Mouse (Mus musculus) neural tube, embryonic 15.5 days (tissue): ENCODE results near the gene Pqbp1. TPM values are rescaled to one million over a fixed set of nuclear protein-coding genes. Genes with fewer than 3 reads are reported as not detected.
"Not testable (repeated sequence)": the region's sequence is repeated elsewhere in the genome, so short reads cannot be mapped to it uniquely, and the experiment has no call there.

Experiments
- ATAC-seq: fragments of 200-750 bp; cut with Nextera tagmentation; 2 replicates; pipeline ENCODE4 v1.8.0; 2017; ENCODE audit warnings: mild to moderate bottlenecking, moderate TSS enrichment, moderate library complexity; ENCODE audit not compliant: low FRiP score
- H3K27ac ChIP-seq: fragments of 300-500 bp; sonication (generic); replicated peaks from 2 replicates; pipeline ENCODE4 v1.5.1; 2015; ENCODE audit warnings: mild to moderate bottlenecking, inconsistent platforms
- H3K27me3 ChIP-seq: fragments of 300-500 bp; sonication (generic); replicated peaks from 2 replicates; pipeline ENCODE4 v1.6.1; 2015; ENCODE audit warnings: inconsistent platforms
- H3K36me3 ChIP-seq: fragments of 300-500 bp; sonication (generic); 2 replicates; pipeline ENCODE4 v1.6.1; 2015; ENCODE audit warnings: inconsistent platforms
- H3K4me1 ChIP-seq: fragments of 300-500 bp; sonication (generic); 2 replicates; pipeline ENCODE4 v1.6.1; 2015; ENCODE audit warnings: inconsistent platforms
- H3K4me2 ChIP-seq: fragments of 300-500 bp; sonication (generic); 2 replicates; pipeline ENCODE4 v1.6.1; 2015; ENCODE audit warnings: inconsistent platforms, mild to moderate bottlenecking, moderate library complexity
- H3K4me3 ChIP-seq: fragments of 300-500 bp; sonication (generic); replicated peaks from 2 replicates; pipeline ENCODE4 v1.5.1; 2015; ENCODE audit warnings: mild to moderate bottlenecking, inconsistent platforms
- H3K9ac ChIP-seq: fragments of 300-500 bp; sonication (generic); replicated peaks from 2 replicates; pipeline ENCODE4 v1.6.1; 2015; ENCODE audit warnings: mild to moderate bottlenecking, inconsistent platforms
- H3K9me3 ChIP-seq: fragments of 300-500 bp; sonication (generic); replicated peaks from 2 replicates; pipeline ENCODE4 v1.6.1; 2016; ENCODE audit warnings: inconsistent platforms
- WGBS: fragments of 180-500 bp; shearing (Covaris S2); methylation state at CpG from one replicate; pipeline ENCODE4 v1.1.7; 2015; ENCODE audit warnings: mixed read lengths; 5-methylcytosine and 5-hydroxymethylcytosine counted together
- polyA plus RNA-seq: library from polyadenylated mRNA; unstranded; fragments of >200 nt; fragmentation: Nextera tagmentation; extraction: Ambion mirVana; gene quantifications from 2 replicates; pipeline ENCODE4 v1.2.1, GENCODE M21; 2015

The Pqbp1 gene
- polyA plus RNA-seq, 1 experiment from 2014 or later = 201 TPM

DNA sequence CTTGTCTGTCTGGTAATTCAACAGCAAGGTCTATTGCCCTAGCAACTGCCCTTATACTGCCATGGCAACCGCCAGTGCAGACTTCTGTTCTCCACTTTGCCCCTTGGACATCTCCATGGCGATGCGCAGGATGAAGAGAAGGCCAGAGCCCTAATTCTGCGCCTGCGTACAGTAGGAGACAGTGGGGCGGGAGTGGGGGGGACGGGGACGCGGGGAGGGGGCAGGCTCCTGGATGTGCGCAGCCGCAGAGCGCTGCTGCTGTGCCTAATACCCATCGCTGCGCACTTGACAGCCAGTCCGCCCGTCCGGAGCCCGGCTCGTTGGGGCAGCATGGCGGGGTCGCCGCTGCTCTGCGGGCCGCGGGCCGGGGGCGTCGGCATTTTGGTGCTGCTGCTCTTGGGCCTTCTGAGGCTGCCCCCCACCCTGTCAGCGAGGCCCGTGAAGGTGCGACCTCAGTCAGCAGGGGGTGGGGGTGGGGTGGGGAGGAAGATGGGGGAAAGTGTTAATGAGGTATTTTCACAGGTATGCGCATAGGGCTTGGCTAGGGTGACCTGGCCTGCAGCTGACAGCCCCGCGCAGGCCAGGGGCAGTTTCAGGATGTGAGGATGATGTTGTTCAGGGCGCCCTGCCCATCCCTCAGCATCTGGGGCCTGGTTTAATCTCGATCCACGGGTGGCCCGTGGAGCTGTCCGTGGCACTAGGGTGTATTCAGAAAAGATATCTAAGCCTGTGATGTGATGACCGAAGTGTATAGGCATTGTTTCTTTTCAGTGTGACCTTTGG lies 20.7 kb upstream of the Pqbp1 start, which contains the start of gene Pcsk1n:
TSS of gene Pcsk1n (plus strand) at position 222 of the 783 bp plus-strand sequence.
- peak; percentile 91 for ATAC-seq

DNA sequence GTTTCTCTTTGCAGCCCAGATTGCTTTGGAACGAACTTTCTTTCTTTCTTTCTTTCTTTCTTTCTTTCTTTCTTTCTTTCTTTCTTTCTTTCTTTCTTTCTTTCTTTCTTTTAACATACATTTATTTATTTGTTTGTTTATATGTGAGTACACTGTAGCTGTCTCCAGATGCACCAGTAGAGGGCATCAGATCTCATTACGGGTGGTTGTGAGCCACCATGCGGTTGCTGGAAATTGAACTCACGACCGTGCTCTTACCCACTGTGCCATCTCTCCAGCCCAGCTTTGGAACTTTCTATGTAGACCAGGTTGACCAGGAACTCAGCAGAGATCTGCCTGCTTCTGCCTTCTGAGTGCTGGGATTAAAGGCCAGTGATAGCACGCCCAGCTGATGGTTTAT lies 18.9 kb upstream of the Pqbp1 start:
- WGBS = 75% methylated on average over 6 of the region's 6 CpGs
- H3K9me3 ChIP-seq, H3K4me2 ChIP-seq, H3K9ac ChIP-seq, H3K4me3 ChIP-seq, ATAC-seq, H3K27ac ChIP-seq, H3K4me1 ChIP-seq, H3K27me3 ChIP-seq, H3K36me3 ChIP-seq: not testable (repeated sequence)

More for the DNA sequence above, 20.7 kb upstream of the Pqbp1 start, which contains the start of gene Pcsk1n:
- Histone ChIP-seq H3K9ac (peak within 1 kb of the TSS; percentile 58), H3K9me3 (no peaks in the 10 kb centered on the region), H3K27ac (peak within 1 kb of the TSS; percentile 79), H3K27me3 (no peaks in the 10 kb centered on the region), H3K4me2 (peak within 1 kb of the TSS; percentile 65), H3K4me1 (peaks cover 11% of the 10 kb centered on the region), H3K36me3 (no peaks in the 10 kb centered on the region), H3K4me3 (peak within 1 kb of the TSS; percentile 51)
- 17% methylated on average over 39 of the region's 40 CpGs for WGBS

DNA sequence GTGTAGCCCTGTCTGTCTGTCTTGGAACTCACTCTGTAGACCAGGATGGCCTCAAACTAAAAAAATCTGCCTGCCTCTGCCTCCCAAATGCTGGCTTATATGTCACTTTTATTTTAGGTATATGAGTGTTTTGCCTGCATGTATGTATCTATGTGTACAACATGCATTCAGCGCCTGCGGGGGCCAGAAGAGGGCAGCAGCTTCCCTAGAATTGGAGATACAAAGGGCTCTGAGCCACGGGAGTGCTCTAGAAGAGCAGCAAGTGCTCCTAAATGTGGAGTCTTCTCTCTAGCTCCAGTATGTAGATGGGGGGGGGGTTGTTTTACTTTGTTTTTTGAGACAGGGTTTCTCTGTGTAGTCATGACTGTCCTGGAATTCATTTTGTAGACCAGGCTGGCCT lies 16.6 kb upstream of the Pqbp1 start:
- H3K9me3 ChIP-seq, H3K36me3 ChIP-seq, H3K27ac ChIP-seq, ATAC-seq, H3K9ac ChIP-seq, H3K4me3 ChIP-seq, H3K4me1 ChIP-seq, H3K4me2 ChIP-seq, H3K27me3 ChIP-seq: not testable (repeated sequence)
- 19% methylated on average over 3 of the region's 3 CpGs for WGBS

DNA sequence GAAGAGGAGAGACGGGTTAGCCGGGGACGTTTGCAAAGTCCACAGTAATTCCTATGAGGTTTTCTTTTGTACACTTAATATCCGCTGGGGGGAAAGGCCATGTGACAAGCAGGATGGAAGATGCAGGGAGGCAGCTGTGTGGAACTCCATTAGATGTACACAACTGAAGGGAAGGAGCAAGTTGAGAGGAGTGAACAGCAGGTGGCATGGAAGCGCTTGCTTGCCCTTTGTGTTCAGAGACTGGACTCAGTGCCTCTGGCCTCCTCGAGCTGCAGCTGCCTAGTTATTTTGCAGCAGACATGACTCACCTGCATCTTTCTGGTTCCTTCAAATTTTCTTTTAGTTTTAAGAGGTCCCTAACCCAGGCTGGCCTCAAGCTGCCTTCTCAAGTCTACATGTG lies 11.4 kb upstream of the Pqbp1 start:
- 56% methylated on average over 6 of the region's 6 CpGs for WGBS
- ATAC-seq = no peak
- H3K9ac ChIP-seq = no peak overlapping the region
- H3K4me2 ChIP-seq = no peak overlapping the region
- H3K4me1 ChIP-seq = no peaks in the 10 kb centered on the region
- no peak overlapping the region for H3K4me3 ChIP-seq
- H3K27ac ChIP-seq = no peak overlapping the region
- H3K9me3 ChIP-seq = no peaks in the 10 kb centered on the region
- H3K36me3 ChIP-seq = peaks cover 6% of the 10 kb centered on the region; the same call in 1 of the 2 replicates
- no peaks in the 10 kb centered on the region for H3K27me3 ChIP-seq

DNA sequence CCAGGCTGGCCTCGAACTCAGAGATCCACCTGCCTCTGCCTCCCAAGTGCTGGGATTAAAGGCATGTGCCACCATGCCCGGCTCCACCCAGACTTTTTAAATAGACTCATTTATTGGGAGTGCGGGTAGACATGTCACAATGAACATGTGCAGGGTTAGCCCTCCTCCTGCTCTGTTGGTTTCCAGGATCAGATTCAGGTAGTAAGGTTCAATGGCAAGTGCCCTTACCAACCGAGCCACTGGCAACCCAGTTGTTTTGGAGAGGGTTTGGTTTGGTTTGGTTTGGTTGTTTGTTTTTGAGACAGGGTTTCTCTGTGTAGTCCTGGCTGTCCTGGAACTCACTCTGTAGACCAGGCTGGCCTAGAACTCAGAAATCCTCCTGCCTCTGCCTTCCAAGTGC lies 10.2 kb upstream of the Pqbp1 start, which contains the start of gene Gm10490:
TSS of gene Gm10490 (plus strand) at position 301 of the 400 bp plus-strand sequence.
- ATAC-seq, H3K27me3 ChIP-seq, H3K4me2 ChIP-seq, H3K9me3 ChIP-seq, H3K4me3 ChIP-seq, H3K27ac ChIP-seq, H3K4me1 ChIP-seq, H3K36me3 ChIP-seq, H3K9ac ChIP-seq: not testable (repeated sequence)
- WGBS = 90% methylated on average over 4 of the region's 4 CpGs

DNA sequence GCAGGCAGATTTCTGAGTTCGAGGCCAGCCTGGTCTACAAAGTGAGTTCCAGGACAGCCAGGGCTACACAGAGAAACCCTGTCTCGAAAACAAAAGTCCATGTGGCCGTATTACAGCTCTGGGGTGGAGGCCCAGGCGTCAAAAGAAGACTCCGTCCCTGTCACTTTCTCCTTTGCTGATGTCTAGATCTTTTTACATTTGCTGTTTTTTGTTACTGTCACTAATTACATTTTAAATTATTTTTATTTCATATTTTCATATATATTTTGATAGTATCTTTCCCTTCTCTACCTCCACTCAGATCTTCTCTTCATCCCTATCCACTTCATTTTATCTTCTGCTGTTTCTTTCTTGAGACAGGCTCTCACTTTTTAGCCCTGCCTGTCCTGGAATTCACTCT lies 8.7 kb upstream of the Pqbp1 start, which contains the start of gene Gm10491:
TSS of gene Gm10491 (minus strand) at position 101 of the 400 bp plus-strand sequence.
- WGBS = 80% methylated on average over 5 of the region's 5 CpGs
- H3K4me2 ChIP-seq = no peak within 1 kb of the TSS
- H3K9me3 ChIP-seq = no peaks in the 10 kb centered on the region
- H3K27ac ChIP-seq = no peak within 1 kb of the TSS
- peaks cover 8% of the 10 kb centered on the region; the same call in 1 of the 2 replicates for H3K36me3 ChIP-seq
- H3K4me3 ChIP-seq = no peak within 1 kb of the TSS
- H3K9ac ChIP-seq = no peak within 1 kb of the TSS
- H3K27me3 ChIP-seq = no peaks in the 10 kb centered on the region
- no peaks in the 10 kb centered on the region for H3K4me1 ChIP-seq
- ATAC-seq = no peak

DNA sequence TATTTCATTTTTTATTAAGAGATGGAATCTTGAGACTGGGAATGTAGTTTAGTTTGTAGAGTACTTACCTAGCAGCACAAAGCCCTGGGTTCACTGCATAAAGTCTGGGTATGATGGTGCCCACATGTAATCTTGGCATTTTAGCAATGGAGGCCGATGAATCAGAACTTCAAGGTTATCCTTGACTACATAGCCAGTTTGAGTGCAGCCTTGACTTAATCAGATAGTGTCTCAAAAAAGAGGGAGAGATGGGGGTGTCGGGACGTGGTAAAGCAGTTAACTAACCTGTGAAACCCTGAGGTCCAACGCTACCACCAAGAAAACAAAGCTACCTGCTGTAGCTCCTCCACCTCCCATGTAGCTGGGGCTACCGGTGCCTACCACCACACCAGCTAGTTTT lies 5.4 kb upstream of the Pqbp1 start:
- Histone ChIP-seq H3K9me3 (no peaks in the 10 kb centered on the region), H3K36me3 (peaks cover 8% of the 10 kb centered on the region; the same call in 1 of the 2 replicates), H3K4me3 (no peak overlapping the region), H3K4me2 (no peak overlapping the region), H3K9ac (no peak overlapping the region), H3K4me1 (peaks cover 7% of the 10 kb centered on the region; the same call in 1 of the 2 replicates), H3K27me3 (no peaks in the 10 kb centered on the region), H3K27ac (no peak overlapping the region)
- 98% methylated on average over 5 of the region's 5 CpGs for WGBS
- ATAC-seq = no peak

DNA sequence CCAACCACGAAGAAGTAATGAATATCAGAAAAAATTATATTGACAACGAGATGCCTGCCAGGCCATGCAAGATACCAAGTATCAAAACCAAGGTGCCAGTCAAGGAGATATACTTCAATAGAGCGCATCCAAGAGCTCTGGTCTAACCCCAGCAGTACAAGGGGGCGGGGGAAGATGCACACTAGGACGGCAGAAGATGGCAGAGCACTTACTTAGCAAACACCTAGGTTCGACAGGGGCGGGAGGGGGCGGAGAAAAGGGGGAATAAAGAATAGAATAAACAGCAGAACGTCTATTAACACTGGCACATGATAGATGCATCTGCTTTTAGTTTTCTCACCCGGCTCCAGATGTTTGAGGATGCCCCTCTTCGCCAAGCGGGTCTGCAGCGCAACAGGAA lies 858 bp downstream of the Pqbp1 start:
- peak overlapping the region; percentile 54 for H3K4me3 ChIP-seq
- no peaks in the 10 kb centered on the region for H3K9me3 ChIP-seq
- H3K27me3 ChIP-seq = no peaks in the 10 kb centered on the region
- peak overlapping the region; percentile 90 for H3K27ac ChIP-seq
- H3K4me1 ChIP-seq = peaks cover 16% of the 10 kb centered on the region
- peak overlapping the region; percentile 47 for H3K9ac ChIP-seq
- peak overlapping the region; percentile 58 for H3K4me2 ChIP-seq
- ATAC-seq = no peak
- WGBS = 25% methylated on average over 13 of the region's 13 CpGs
- H3K36me3 ChIP-seq = peaks cover 17% of the 10 kb centered on the region

DNA sequence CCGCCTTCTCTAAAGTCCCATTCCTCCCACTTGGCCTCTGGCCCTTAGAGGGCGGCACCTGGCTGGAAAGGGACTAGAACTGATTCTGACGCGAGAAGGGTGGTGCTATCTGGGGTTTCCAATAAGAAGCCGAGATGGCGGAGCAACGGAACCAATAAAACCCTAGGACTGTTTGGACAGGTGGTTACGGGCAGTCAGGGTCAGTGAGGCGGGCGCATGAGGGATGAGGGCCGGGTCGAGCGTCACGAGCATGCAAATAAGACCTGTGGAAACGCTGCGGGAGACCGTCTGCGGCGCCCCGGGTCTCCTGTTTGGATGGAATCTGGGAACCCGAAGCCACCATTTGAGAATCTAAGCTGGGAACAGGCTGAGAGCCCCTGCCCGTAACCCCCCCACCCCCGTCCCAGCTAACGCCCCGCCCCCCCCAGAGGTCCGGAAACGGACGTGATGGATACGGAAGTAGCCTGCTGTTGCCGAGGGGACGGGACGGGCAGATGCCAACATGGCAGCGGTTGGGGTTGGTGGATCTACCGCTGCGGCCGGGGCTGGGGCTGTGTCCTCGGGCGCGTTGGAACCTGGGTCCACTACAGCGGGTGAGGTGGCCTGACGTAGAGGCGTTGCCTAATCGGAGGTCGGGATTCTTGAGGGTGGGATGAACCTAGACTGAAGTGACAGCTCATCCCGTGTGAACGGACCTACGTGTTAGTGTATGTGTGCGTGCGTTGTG lies 15.1 kb downstream of the Pqbp1 start, which contains the start of gene Slc35a2:
TSS of gene Slc35a2 (plus strand) at position 188 of the 727 bp plus-strand sequence.
- H3K36me3 ChIP-seq = peaks cover 8% of the 10 kb centered on the region; the same call in 1 of the 2 replicates
- H3K4me1 ChIP-seq = peaks cover 16% of the 10 kb centered on the region
- peak; percentile 90 for ATAC-seq
- no peaks in the 10 kb centered on the region for H3K9me3 ChIP-seq
- no peaks in the 10 kb centered on the region for H3K27me3 ChIP-seq
- H3K27ac ChIP-seq = peak within 1 kb of the TSS; percentile 88
- H3K4me3 ChIP-seq = peak within 1 kb of the TSS; percentile 56
- peak within 1 kb of the TSS; percentile 59 for H3K4me2 ChIP-seq
- 16% methylated on average over 49 of the region's 49 CpGs for WGBS
- H3K9ac ChIP-seq = peak within 1 kb of the TSS; percentile 47

DNA sequence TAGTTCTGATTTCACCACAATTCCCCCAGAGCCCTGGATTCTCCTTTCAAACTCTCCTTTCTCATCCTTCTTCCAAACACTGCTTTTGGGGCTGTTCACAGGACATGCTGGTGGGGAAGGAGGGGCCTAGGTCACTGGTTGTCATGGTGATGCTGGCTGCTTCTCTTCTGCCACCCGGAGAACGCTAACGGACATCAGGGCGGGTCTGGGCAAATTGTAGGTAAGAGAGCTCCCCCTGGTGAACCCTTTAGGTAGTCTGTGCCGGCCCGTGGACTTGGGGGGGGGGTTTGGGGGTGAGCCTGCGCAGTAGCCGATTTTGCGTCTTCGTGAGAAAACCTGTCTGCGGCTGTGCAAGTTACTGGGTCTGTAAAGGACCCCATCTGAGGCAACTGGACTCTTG lies 19.2 kb downstream of the Pqbp1 start:
- peak; percentile 37; the same call in 1 of the 2 replicates for ATAC-seq
- Histone ChIP-seq H3K9me3 (no peaks in the 10 kb centered on the region), H3K4me1 (peaks cover 11% of the 10 kb centered on the region), H3K27ac (no peak overlapping the region), H3K27me3 (no peaks in the 10 kb centered on the region), H3K4me2 (peak overlapping the region; percentile 70), H3K36me3 (no peaks in the 10 kb centered on the region), H3K9ac (no peak overlapping the region), H3K4me3 (peak overlapping the region; percentile 53)
- WGBS = 26% methylated on average over 11 of the region's 11 CpGs

DNA sequence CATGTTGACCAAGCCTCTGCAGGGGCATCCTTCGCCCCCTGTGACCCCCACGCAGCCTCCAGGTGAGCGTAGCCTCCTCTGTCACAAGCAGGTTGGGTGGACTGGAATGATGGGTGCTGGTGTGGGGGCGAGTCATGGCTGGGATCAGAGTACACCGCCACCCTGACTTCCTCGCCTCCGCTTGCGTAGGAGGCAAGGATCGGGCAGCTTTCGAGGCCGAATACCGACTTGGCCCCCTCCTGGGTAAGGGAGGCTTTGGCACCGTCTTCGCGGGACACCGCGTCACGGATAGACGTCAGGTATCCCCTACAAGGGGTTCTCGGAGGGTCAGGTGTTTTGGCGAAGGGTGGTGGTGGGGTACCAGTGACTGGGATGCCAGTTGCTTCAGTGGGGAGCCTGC lies 20.6 kb downstream of the Pqbp1 start:
- peak; percentile 43 for ATAC-seq
- H3K27ac ChIP-seq = peak overlapping the region; percentile 71
- H3K4me2 ChIP-seq = peak overlapping the region; percentile 70
- H3K9me3 ChIP-seq = no peaks in the 10 kb centered on the region
- H3K36me3 ChIP-seq = peaks cover 3% of the 10 kb centered on the region; the same call in 1 of the 2 replicates
- H3K9ac ChIP-seq = peak overlapping the region; percentile 50
- no peaks in the 10 kb centered on the region for H3K27me3 ChIP-seq
- 21% methylated on average over 21 of the region's 21 CpGs for WGBS
- H3K4me1 ChIP-seq = peaks cover 9% of the 10 kb centered on the region; the same call in 1 of the 2 replicates
- H3K4me3 ChIP-seq = peak overlapping the region; percentile 53
